Mouse (Mus musculus) heart, embryonic 16.5 days (tissue): Measurements from ENCODE around the gene Negr1. TPM values are rescaled to one million over a fixed set of nuclear protein-coding genes. Genes with fewer than 3 reads are reported as not detected.

Experiments used
- ATAC-seq: fragments of 200-750 bp; cut with Nextera tagmentation; replicated peaks from 2 replicates; pipeline ENCODE4 v1.8.0; 2017; ENCODE audit warnings: moderate number of reproducible peaks; ENCODE audit not compliant: insufficient read depth, low FRiP score; ENCODE audit errors: extremely low read depth
- H3K27ac ChIP-seq: fragments of 300-500 bp; sonication (generic); 2 replicates; pipeline ENCODE4 v1.5.1; 2014; ENCODE audit warnings: mild to moderate bottlenecking, low read length, control low read depth, moderate library complexity
- H3K27me3 ChIP-seq: fragments of 300-500 bp; sonication (generic); 2 replicates; pipeline ENCODE4 v1.6.1; 2014; ENCODE audit warnings: low read length, mixed read lengths; ENCODE audit not compliant: control insufficient read depth, insufficient read depth
- H3K36me3 ChIP-seq: fragments of 300-500 bp; sonication (generic); 2 replicates; pipeline ENCODE4 v1.6.1; 2014; ENCODE audit not compliant: control insufficient read depth, insufficient read depth
- H3K4me1 ChIP-seq: fragments of 300-500 bp; sonication (generic); 2 replicates; pipeline ENCODE4 v1.6.1; 2014; ENCODE audit warnings: low read length, mixed read lengths; ENCODE audit not compliant: control insufficient read depth, insufficient read depth
- H3K4me2 ChIP-seq: fragments of 300-500 bp; sonication (generic); 2 replicates; pipeline ENCODE4 v1.6.1; 2014; ENCODE audit warnings: low read depth, mild to moderate bottlenecking, control low read depth, low read length
- H3K4me3 ChIP-seq: fragments of 300-500 bp; sonication (generic); 2 replicates; pipeline ENCODE4 v1.5.1; 2014; ENCODE audit warnings: mild to moderate bottlenecking, control low read depth, low read length
- H3K9ac ChIP-seq: fragments of 300-500 bp; sonication (generic); 2 replicates; pipeline ENCODE4 v1.6.1; 2014; ENCODE audit warnings: low read length, control low read depth
- H3K9me3 ChIP-seq: fragments of 300-500 bp; sonication (generic); replicated peaks from 2 replicates; pipeline ENCODE4 v1.6.1; 2016; ENCODE audit warnings: low read length; ENCODE audit not compliant: control insufficient read depth
- WGBS: fragments of 180-500 bp; shearing (Covaris S2); extraction: QIAGEN DNeasy Blood & Tissue Kit; methylation state at CpG from one replicate; pipeline ENCODE4 v1.1.7; 2014; 5-methylcytosine and 5-hydroxymethylcytosine counted together
- polyA plus RNA-seq: library from polyadenylated mRNA; unstranded; fragments of >200 nt; fragmentation: Nextera tagmentation; extraction: Ambion mirVana; gene quantifications from 2 replicates; pipeline ENCODE4 v1.2.1, GENCODE M21; 2015

Gene Negr1
- 1.2 and 1.3 TPM in 2 replicates for polyA plus RNA-seq

- H3K27me3 ChIP-seq: peaks cover 31% of the 10 kb centered on the region
- peaks cover 3% of the 10 kb centered on the region; the same call in 1 of the 2 replicates for H3K4me1 ChIP-seq
- H3K4me2 ChIP-seq: peak within 1 kb of the TSS; percentile 85
- under 1% methylated on average over 79 of the region's 79 CpGs for WGBS
- H3K4me3 ChIP-seq: peak within 1 kb of the TSS; percentile 52
- ATAC-seq: peak; percentile 74
- H3K9me3 ChIP-seq: no peaks in the 10 kb centered on the region
- H3K27ac ChIP-seq: 0 out of 2 replicates have a peak within 1 kb of the TSS, but pooled peaks have one; percentile 41
- H3K9ac ChIP-seq: peak within 1 kb of the TSS; percentile 26
- H3K36me3 ChIP-seq: no peaks in the 10 kb centered on the region
These were observed at the start of gene Negr1 for GRCm38 (mm10) chr3:156561524-156562423. Negr1 (plus strand) TSS chr3:156561794.

- Histone ChIP-seq H3K4me2 (no peak overlapping the region), H3K27me3 (no peaks in the 10 kb centered on the region)
- ATAC-seq: no peak
These were observed 35.1 kb upstream of the Negr1 start for GRCm38 (mm10) chr3:156526461-156526933.

DNA sequence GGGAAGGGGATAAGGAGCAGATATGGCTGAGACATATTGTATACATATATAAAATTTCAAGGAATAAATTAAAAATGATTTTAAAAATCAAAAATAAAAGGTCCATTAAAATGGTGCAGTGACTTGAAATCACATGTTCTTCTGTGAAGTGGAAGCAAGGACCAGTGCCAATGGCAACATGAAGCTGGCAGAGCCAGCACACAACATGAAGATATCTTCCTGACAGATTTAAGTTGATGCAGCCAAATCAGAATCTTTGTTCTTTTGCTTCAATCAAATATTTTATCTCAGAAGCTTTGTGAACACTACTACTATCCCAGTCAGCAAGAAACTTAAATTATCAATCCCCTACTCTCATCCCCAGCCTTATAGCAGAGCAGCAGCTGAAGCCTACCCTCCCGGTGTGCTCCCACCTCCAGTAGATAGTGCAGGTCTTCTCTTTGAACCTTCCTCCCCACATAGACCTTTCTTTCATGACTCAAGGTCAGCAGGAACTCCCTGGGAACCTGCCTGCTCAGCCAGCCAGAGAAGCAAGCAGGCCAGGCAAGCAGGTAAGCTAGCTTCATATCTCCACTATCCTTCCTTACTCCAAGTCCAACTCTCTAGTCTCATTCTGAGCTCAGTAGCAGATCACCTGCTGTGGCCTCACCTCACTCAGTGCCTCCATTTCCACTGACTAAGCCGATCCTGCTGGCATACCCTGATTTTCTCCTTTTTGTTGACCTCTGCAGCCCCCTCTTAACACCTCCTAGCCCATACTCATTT is 34.2 kb upstream of the Negr1 start:
- Histone ChIP-seq H3K27ac (no peak overlapping the region), H3K9ac (no peak overlapping the region), H3K9me3 (no peaks in the 10 kb centered on the region), H3K4me2 (no peak overlapping the region), H3K4me3 (no peak overlapping the region), H3K36me3 (no peaks in the 10 kb centered on the region), H3K27me3 (no peaks in the 10 kb centered on the region), H3K4me1 (no peaks in the 10 kb centered on the region)
- 71% methylated on average over 2 of the region's 2 CpGs for WGBS
- no peak for ATAC-seq

More at GRCm38 (mm10) chr3:156526461-156526933, 35.1 kb upstream of the Negr1 start:
- Histone ChIP-seq H3K36me3 (no peaks in the 10 kb centered on the region), H3K4me1 (no peaks in the 10 kb centered on the region), H3K27ac (no peak overlapping the region), H3K4me3 (no peak overlapping the region), H3K9ac (no peak overlapping the region), H3K9me3 (no peaks in the 10 kb centered on the region)
- WGBS: 72% methylated on average over 8 of the region's 8 CpGs

DNA sequence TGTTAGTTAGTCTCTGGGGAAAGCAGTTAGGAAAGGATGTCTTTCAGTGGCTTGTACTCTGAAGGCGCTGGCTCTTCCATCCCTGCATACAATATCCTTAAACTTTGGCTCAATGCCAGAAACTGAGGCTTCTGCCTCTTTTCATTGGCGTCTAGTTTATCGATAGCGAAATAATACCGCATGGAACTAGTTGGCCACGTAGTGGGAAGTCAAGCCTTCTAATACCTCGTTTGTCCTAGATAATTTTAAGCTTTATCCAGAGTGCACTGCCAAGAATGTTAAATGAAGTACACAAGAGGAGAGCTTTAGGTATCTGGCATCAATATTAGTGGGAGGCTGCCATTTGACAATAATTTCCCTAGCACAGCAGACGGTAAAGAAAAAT is 2.2 kb upstream of the Negr1 start:
- no peak overlapping the region for H3K4me2 ChIP-seq
- no peak overlapping the region for H3K9ac ChIP-seq
- ATAC-seq: no peak
- no peak overlapping the region for H3K4me3 ChIP-seq
- H3K36me3 ChIP-seq: no peaks in the 10 kb centered on the region
- peaks cover 3% of the 10 kb centered on the region; the same call in 1 of the 2 replicates for H3K4me1 ChIP-seq
- WGBS: 23% methylated on average over 8 of the region's 8 CpGs
- H3K27me3 ChIP-seq: peaks cover 31% of the 10 kb centered on the region
- H3K27ac ChIP-seq: no peak overlapping the region
- no peaks in the 10 kb centered on the region for H3K9me3 ChIP-seq

DNA sequence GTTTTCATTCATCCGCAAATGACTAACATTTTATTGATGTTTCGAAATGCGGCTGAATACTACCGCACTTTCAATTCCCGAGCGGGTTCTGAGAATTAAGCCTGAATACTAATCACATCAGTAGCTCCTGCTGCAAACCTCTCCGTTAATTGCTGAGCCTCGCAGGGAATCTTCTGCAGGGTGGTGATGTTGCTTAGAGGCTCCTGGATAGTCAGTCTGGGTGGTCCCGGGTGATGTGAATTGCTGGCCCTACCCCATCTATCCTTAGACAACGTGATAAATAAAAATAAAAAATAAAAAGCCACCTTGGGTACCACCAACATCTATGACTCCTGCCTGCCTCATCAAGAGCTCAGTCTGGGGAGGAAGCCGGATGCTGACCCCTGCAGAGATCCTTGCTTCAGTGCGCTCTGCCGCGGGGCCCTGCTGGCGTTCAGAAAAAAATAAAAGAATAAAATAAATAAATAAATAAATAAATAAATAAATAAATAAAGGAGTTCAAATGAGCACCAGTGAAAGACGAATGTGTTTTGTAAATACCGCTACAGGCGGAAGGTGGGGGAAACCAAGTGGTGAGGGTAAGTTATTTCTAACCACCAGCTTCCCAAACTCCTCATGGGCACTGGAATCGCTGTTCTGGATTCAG is 1.6 kb upstream of the Negr1 start:
- Histone ChIP-seq H3K27ac (no peak overlapping the region), H3K4me2 (peak overlapping the region; percentile 85), H3K36me3 (no peaks in the 10 kb centered on the region), H3K9me3 (no peaks in the 10 kb centered on the region), H3K4me3 (peak overlapping the region; percentile 52), H3K4me1 (peaks cover 3% of the 10 kb centered on the region; the same call in 1 of the 2 replicates), H3K9ac (no peak overlapping the region), H3K27me3 (peaks cover 31% of the 10 kb centered on the region)
- no peak for ATAC-seq
- 8% methylated on average over 19 of the region's 19 CpGs for WGBS

DNA sequence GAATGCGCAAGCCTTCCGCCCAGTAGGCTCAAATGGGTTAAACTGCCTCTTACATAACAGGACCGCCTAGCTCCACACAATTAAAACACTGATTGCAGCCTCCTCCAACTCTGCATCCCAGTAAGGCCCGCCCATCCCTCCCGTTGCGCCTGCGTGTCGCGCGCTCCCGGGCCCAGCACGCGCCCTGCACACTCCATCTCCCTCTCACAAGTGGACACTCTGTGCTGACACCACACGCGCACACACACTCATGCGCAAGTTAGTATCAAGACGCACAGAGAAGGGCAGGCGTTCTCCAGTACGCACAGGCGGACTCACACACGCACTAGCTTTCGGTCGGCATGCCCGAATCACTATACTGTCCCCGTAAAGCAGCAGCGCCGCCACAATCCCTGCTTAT is 828 bp upstream of the Negr1 start:
- Histone ChIP-seq H3K4me3 (peak overlapping the region; percentile 52), H3K9me3 (no peaks in the 10 kb centered on the region), H3K4me2 (peak overlapping the region; percentile 85), H3K9ac (peak overlapping the region; percentile 26; the same call in 1 of the 2 replicates), H3K36me3 (no peaks in the 10 kb centered on the region), H3K27me3 (peaks cover 31% of the 10 kb centered on the region), H3K4me1 (peaks cover 3% of the 10 kb centered on the region; the same call in 1 of the 2 replicates), H3K27ac (0 out of 2 replicates have a peak overlapping the region, but pooled peaks have one; percentile 41)
- WGBS: under 1% methylated on average over 27 of the region's 27 CpGs
- ATAC-seq: peak; percentile 82

- peak overlapping the region; percentile 85 for H3K4me2 ChIP-seq
- peaks cover 3% of the 10 kb centered on the region; the same call in 1 of the 2 replicates for H3K4me1 ChIP-seq
- ATAC-seq: no peak
- H3K27me3 ChIP-seq: peaks cover 31% of the 10 kb centered on the region
- H3K27ac ChIP-seq: no peak overlapping the region
- peak overlapping the region; percentile 7 for H3K9ac ChIP-seq
- H3K36me3 ChIP-seq: no peaks in the 10 kb centered on the region
- H3K4me3 ChIP-seq: peak overlapping the region; percentile 52
- 3% methylated on average over 10 of the region's 10 CpGs for WGBS
- no peaks in the 10 kb centered on the region for H3K9me3 ChIP-seq
These were observed 811 bp downstream of the Negr1 start for GRCm38 (mm10) chr3:156562424-156562785.

GRCm38 (mm10) chr3:156562796-156563195 is 1.2 kb downstream of the Negr1 start:
- no peaks in the 10 kb centered on the region for H3K9me3 ChIP-seq
- 17% methylated on average over 2 of the region's 2 CpGs for WGBS
- no peak overlapping the region for H3K9ac ChIP-seq
- ATAC-seq: no peak
- peak overlapping the region; percentile 85 for H3K4me2 ChIP-seq
- H3K27me3 ChIP-seq: peaks cover 31% of the 10 kb centered on the region
- H3K4me3 ChIP-seq: peak overlapping the region; percentile 52; the same call in 1 of the 2 replicates
- peaks cover 3% of the 10 kb centered on the region; the same call in 1 of the 2 replicates for H3K4me1 ChIP-seq
- H3K27ac ChIP-seq: no peak overlapping the region
- H3K36me3 ChIP-seq: no peaks in the 10 kb centered on the region
